Mouse (Mus musculus): ENCODE measurements around the gene Mecr. TPM values are rescaled to one million over a fixed set of nuclear protein-coding genes. Genes with fewer than 3 reads are reported as not detected.
A peak's percentile ranks its signal among the peaks of the same experiment; 100 is the strongest.

The Mecr gene
- total and polyA plus RNA-seq, 2 experiments, result 34.8 to 39.4 TPM

- H3K79me2 ChIP-seq (ENCODE audit: control insufficient read depth, insufficient read depth, low read length), result no peaks in the 10 kb centered on the region
- H3K9ac ChIP-seq (ENCODE audit: low read depth, low read length), result no peak overlapping the region
- no peaks in the 10 kb centered on the region for H3K36me3 ChIP-seq (ENCODE audit: control insufficient read depth, insufficient read depth, low read length)
- H3K27ac ChIP-seq (replicated peaks; ENCODE audit: insufficient read depth, low read depth, low read length), result no peak overlapping the region
- H3K4me3 ChIP-seq (ENCODE audit: insufficient read depth, low read depth, low read length), result no peak overlapping the region
- 0 out of 2 replicates have a peak, but pooled peaks cover 5% of the 10 kb centered on the region for H3K27me3 ChIP-seq (ENCODE audit: control insufficient read depth, insufficient read depth, low read length)
- no peak for DNase-seq (ENCODE audit: extremely low read depth, low read depth, low spot score)
- 52% methylated on average over 16 of the region's 16 CpGs for WGBS
- H3K4me1 ChIP-seq (ENCODE audit: control insufficient read depth, insufficient read depth, low read length), result no peaks in the 10 kb centered on the region
- TF ChIP-seq POLR2A (IDR thresholded peaks at IDR 0.05; ENCODE audit: extremely low read depth, insufficient read depth, low read length) (no peak), CTCF (IDR thresholded peaks at IDR 0.05; ENCODE audit: low read depth, low read length) (no peak)
Observed at GRCm38 (mm10) chr4:131821161-131821731, 22.0 kb upstream of the Mecr start.

GRCm38 (mm10) chr4:131822583-131822982 is 20.7 kb upstream of the Mecr start:
- Histone ChIP-seq H3K27me3 (ENCODE audit: control insufficient read depth, insufficient read depth, low read length) (0 out of 2 replicates have a peak, but pooled peaks cover 5% of the 10 kb centered on the region), H3K9ac (ENCODE audit: low read depth, low read length) (no peak overlapping the region), H3K4me3 (ENCODE audit: insufficient read depth, low read depth, low read length) (no peak overlapping the region), H3K79me2 (ENCODE audit: control insufficient read depth, insufficient read depth, low read length) (no peaks in the 10 kb centered on the region), H3K4me1 (ENCODE audit: control insufficient read depth, insufficient read depth, low read length) (no peaks in the 10 kb centered on the region), H3K36me3 (ENCODE audit: control insufficient read depth, insufficient read depth, low read length) (no peaks in the 10 kb centered on the region), H3K27ac (replicated peaks; ENCODE audit: insufficient read depth, low read depth, low read length) (no peak overlapping the region)
- DNase-seq (ENCODE audit: extremely low read depth, low read depth, low spot score), result no peak
- 80% methylated on average over 3 of the region's 3 CpGs for WGBS
- TF ChIP-seq POLR2A (IDR thresholded peaks at IDR 0.05; ENCODE audit: extremely low read depth, insufficient read depth, low read length) (no peak), CTCF (IDR thresholded peaks at IDR 0.05; ENCODE audit: low read depth, low read length) (no peak)

- 72% methylated on average over 3 of the region's 3 CpGs for WGBS
- H3K4me1 ChIP-seq (ENCODE audit: control insufficient read depth, insufficient read depth, low read length), result no peaks in the 10 kb centered on the region
Observed at GRCm38 (mm10) chr4:131824939-131825338, 18.3 kb upstream of the Mecr start.

GRCm38 (mm10) chr4:131825830-131826229 is 17.4 kb upstream of the Mecr start:
- TF ChIP-seq POLR2A (IDR thresholded peaks at IDR 0.05; ENCODE audit: extremely low read depth, insufficient read depth, low read length), result no peak
- TF ChIP-seq CTCF (IDR thresholded peaks at IDR 0.05; ENCODE audit: low read depth, low read length), result peak; percentile 88
- H3K9ac ChIP-seq (ENCODE audit: low read depth, low read length), result no peak overlapping the region

More at GRCm38 (mm10) chr4:131824939-131825338, 18.3 kb upstream of the Mecr start:
- Histone ChIP-seq H3K9ac (ENCODE audit: low read depth, low read length) (no peak overlapping the region), H3K27me3 (ENCODE audit: control insufficient read depth, insufficient read depth, low read length) (0 out of 2 replicates have a peak, but pooled peaks cover 3% of the 10 kb centered on the region), H3K36me3 (ENCODE audit: control insufficient read depth, insufficient read depth, low read length) (no peaks in the 10 kb centered on the region), H3K79me2 (ENCODE audit: control insufficient read depth, insufficient read depth, low read length) (no peaks in the 10 kb centered on the region), H3K27ac (replicated peaks; ENCODE audit: insufficient read depth, low read depth, low read length) (no peak overlapping the region), H3K4me3 (ENCODE audit: insufficient read depth, low read depth, low read length) (no peak overlapping the region)
- TF ChIP-seq POLR2A (IDR thresholded peaks at IDR 0.05; ENCODE audit: extremely low read depth, insufficient read depth, low read length), result no peak
- TF ChIP-seq CTCF (IDR thresholded peaks at IDR 0.05; ENCODE audit: low read depth, low read length), result no peak
- no peak for DNase-seq (ENCODE audit: extremely low read depth, low read depth, low spot score)

GRCm38 (mm10) chr4:131826905-131827304 is 16.4 kb upstream of the Mecr start:
- no peak for TF ChIP-seq POLR2A (IDR thresholded peaks at IDR 0.05; ENCODE audit: extremely low read depth, insufficient read depth, low read length)
- no peak for TF ChIP-seq CTCF (IDR thresholded peaks at IDR 0.05; ENCODE audit: low read depth, low read length)
- Histone ChIP-seq H3K9ac (ENCODE audit: low read depth, low read length) (no peak overlapping the region), H3K4me1 (ENCODE audit: control insufficient read depth, insufficient read depth, low read length) (no peaks in the 10 kb centered on the region), H3K36me3 (ENCODE audit: control insufficient read depth, insufficient read depth, low read length) (no peaks in the 10 kb centered on the region), H3K27me3 (ENCODE audit: control insufficient read depth, insufficient read depth, low read length) (no peaks in the 10 kb centered on the region), H3K27ac (replicated peaks; ENCODE audit: insufficient read depth, low read depth, low read length) (no peak overlapping the region), H3K4me3 (ENCODE audit: insufficient read depth, low read depth, low read length) (no peak overlapping the region), H3K79me2 (ENCODE audit: control insufficient read depth, insufficient read depth, low read length) (no peaks in the 10 kb centered on the region)
- DNase-seq (ENCODE audit: extremely low read depth, low read depth, low spot score), result no peak
- 34% methylated on average over 6 of the region's 6 CpGs for WGBS

More at GRCm38 (mm10) chr4:131825830-131826229, 17.4 kb upstream of the Mecr start:
- no peaks in the 10 kb centered on the region for H3K4me1 ChIP-seq (ENCODE audit: control insufficient read depth, insufficient read depth, low read length)
- no peak overlapping the region for H3K27ac ChIP-seq (replicated peaks; ENCODE audit: insufficient read depth, low read depth, low read length)
- 31% methylated on average over 8 of the region's 8 CpGs for WGBS
- H3K27me3 ChIP-seq (ENCODE audit: control insufficient read depth, insufficient read depth, low read length), result no peaks in the 10 kb centered on the region
- peak; percentile 29 for DNase-seq (ENCODE audit: extremely low read depth, low read depth, low spot score)
- H3K79me2 ChIP-seq (ENCODE audit: control insufficient read depth, insufficient read depth, low read length), result no peaks in the 10 kb centered on the region
- no peaks in the 10 kb centered on the region for H3K36me3 ChIP-seq (ENCODE audit: control insufficient read depth, insufficient read depth, low read length)
- H3K4me3 ChIP-seq (ENCODE audit: insufficient read depth, low read depth, low read length), result no peak overlapping the region

GRCm38 (mm10) chr4:131829123-131829522 is 14.1 kb upstream of the Mecr start:
- no peak overlapping the region for H3K9ac ChIP-seq (ENCODE audit: low read depth, low read length)

More at GRCm38 (mm10) chr4:131829123-131829522, 14.1 kb upstream of the Mecr start:
- no peaks in the 10 kb centered on the region for H3K27me3 ChIP-seq (ENCODE audit: control insufficient read depth, insufficient read depth, low read length)
- no peaks in the 10 kb centered on the region for H3K36me3 ChIP-seq (ENCODE audit: control insufficient read depth, insufficient read depth, low read length)
- no peak overlapping the region for H3K4me3 ChIP-seq (ENCODE audit: insufficient read depth, low read depth, low read length)
- H3K4me1 ChIP-seq (ENCODE audit: control insufficient read depth, insufficient read depth, low read length), result no peaks in the 10 kb centered on the region
- no peak overlapping the region for H3K27ac ChIP-seq (replicated peaks; ENCODE audit: insufficient read depth, low read depth, low read length)
- WGBS, result 67% methylated on average over 8 of the region's 8 CpGs
- DNase-seq (ENCODE audit: extremely low read depth, low read depth, low spot score), result no peak
- no peaks in the 10 kb centered on the region for H3K79me2 ChIP-seq (ENCODE audit: control insufficient read depth, insufficient read depth, low read length)
- no peak for TF ChIP-seq CTCF (IDR thresholded peaks at IDR 0.05; ENCODE audit: low read depth, low read length)
- no peak for TF ChIP-seq POLR2A (IDR thresholded peaks at IDR 0.05; ENCODE audit: extremely low read depth, insufficient read depth, low read length)
